Mouse (Mus musculus) heart, postnatal 0 days (tissue): ENCODE measurements at regions not wholly inside any gene's neighbourhood (a gene's known extent, or its start where the extent isn't known, plus 50 kb on each side); places are given as distances from the start of the nearest gene placed in this dataset.

Experiments
- CTCF ChIP-seq: IDR thresholded peaks from 2 replicates; pipeline ENCODE4 v1.5.1; 2016; ENCODE audit warnings: antibody characterized with exemption, control low read depth, low read depth
- EP300 ChIP-seq: IDR thresholded peaks from 2 replicates; pipeline ENCODE4 v1.6.1; 2016; ENCODE audit warnings: antibody characterized with exemption, low read depth

- TF ChIP-seq CTCF (no peak), EP300 (no peak)
Observed at GRCm38 (mm10) chr14:90406350-90406749, 1935.2 kb upstream of the Pcdh20 start.
